Mouse (Mus musculus) megakaryocyte, embryonic 14.5 days (primary cell): ENCODE data around the gene Morn4. TPM values are rescaled to one million over a fixed set of nuclear protein-coding genes. Genes with fewer than 3 reads are reported as not detected.

Experiments used
- H3K27me3 ChIP-seq: replicated peaks from 2 replicates; pipeline ENCODE3; 2012; ENCODE audit warnings: inconsistent platforms
- H3K36me3 ChIP-seq: replicated peaks from 2 replicates; pipeline ENCODE3; 2012; ENCODE audit warnings: low read length, inconsistent platforms, mixed read lengths
- H3K4me1 ChIP-seq: 2 replicates; pipeline ENCODE4 v1.6.1; 2012; ENCODE audit warnings: inconsistent platforms
- H3K4me3 ChIP-seq: replicated peaks from 2 replicates; pipeline ENCODE3; 2012; ENCODE audit warnings: moderate library complexity, mild to moderate bottlenecking, inconsistent platforms
- H3K9me3 ChIP-seq: 2 replicates; pipeline ENCODE4 v1.6.1; 2012; ENCODE audit warnings: inconsistent platforms
- FLI1 ChIP-seq: IDR thresholded peaks from 2 replicates; pipeline ENCODE4 v1.6.1; 2012; ENCODE audit warnings: low read length, inconsistent platforms, mixed read lengths
- GATA1 ChIP-seq: IDR thresholded peaks from 3 replicates; pipeline ENCODE4 v1.6.1; 2012; ENCODE audit warnings: mixed read lengths, low read length, inconsistent platforms, borderline replicate concordance
- polyA plus RNA-seq: library from polyadenylated mRNA; stranded (reverse); fragments of >175 nt; gene quantifications from 2 replicates; pipeline ENCODE4 v1.2.3, GENCODE M21; 2012; ENCODE audit warnings: low replicate concordance; ENCODE audit not compliant: insufficient read depth

Morn4 gene
- polyA plus RNA-seq, 1 experiment, result 2.0 TPM

- Histone ChIP-seq H3K27me3 (peaks cover 33% of the 10 kb centered on the region), H3K4me1 (peaks cover 10% of the 10 kb centered on the region), H3K4me3 (no peak overlapping the region), H3K9me3 (no peaks in the 10 kb centered on the region), H3K36me3 (no peaks in the 10 kb centered on the region)
- TF ChIP-seq GATA1 (no peak), FLI1 (no peak)
Measured at GRCm38 (mm10) chr19:42050251-42050650, 35.9 kb downstream of the Morn4 start.

GRCm38 (mm10) chr19:42045269-42046102 is 40.7 kb downstream of the Morn4 start, which contains the start of gene Hoga1:
Hoga1 (plus strand) TSS chr19:42045610.
- no peak for TF ChIP-seq GATA1
- no peak for TF ChIP-seq FLI1

GRCm38 (mm10) chr19:42043988-42044387 is 42.2 kb downstream of the Morn4 start:
- Histone ChIP-seq H3K27me3 (peaks cover 60% of the 10 kb centered on the region), H3K9me3 (no peaks in the 10 kb centered on the region), H3K4me1 (peaks cover 12% of the 10 kb centered on the region), H3K36me3 (no peaks in the 10 kb centered on the region), H3K4me3 (no peak overlapping the region)
- TF ChIP-seq FLI1, result no peak
- TF ChIP-seq GATA1, result no peak

More at GRCm38 (mm10) chr19:42045269-42046102, 40.7 kb downstream of the Morn4 start, which contains the start of gene Hoga1:
- no peaks in the 10 kb centered on the region for H3K9me3 ChIP-seq
- no peaks in the 10 kb centered on the region for H3K36me3 ChIP-seq
- H3K27me3 ChIP-seq, result peaks cover 52% of the 10 kb centered on the region
- peaks cover 12% of the 10 kb centered on the region for H3K4me1 ChIP-seq
- peak within 1 kb of the TSS; percentile 72 for H3K4me3 ChIP-seq

- peaks cover 23% of the 10 kb centered on the region for H3K36me3 ChIP-seq
- H3K9me3 ChIP-seq, result no peaks in the 10 kb centered on the region
- peaks cover 25% of the 10 kb centered on the region for H3K4me1 ChIP-seq
- TF ChIP-seq FLI1, result no peak
- no peak for TF ChIP-seq GATA1
- no peak overlapping the region for H3K4me3 ChIP-seq
- peaks cover 35% of the 10 kb centered on the region for H3K27me3 ChIP-seq
Measured at GRCm38 (mm10) chr19:42038310-42038709, 47.8 kb downstream of the Morn4 start.

GRCm38 (mm10) chr19:42037167-42037702 is 48.9 kb downstream of the Morn4 start:
- no peak for TF ChIP-seq GATA1
- TF ChIP-seq FLI1, result no peak
- peaks cover 25% of the 10 kb centered on the region for H3K4me1 ChIP-seq
- H3K36me3 ChIP-seq, result peaks cover 33% of the 10 kb centered on the region
- H3K27me3 ChIP-seq, result peaks cover 32% of the 10 kb centered on the region
- no peaks in the 10 kb centered on the region for H3K9me3 ChIP-seq
- H3K4me3 ChIP-seq, result no peak overlapping the region

- H3K9me3 ChIP-seq, result no peaks in the 10 kb centered on the region
- H3K4me3 ChIP-seq, result no peak overlapping the region
- H3K4me1 ChIP-seq, result peaks cover 25% of the 10 kb centered on the region
- peaks cover 40% of the 10 kb centered on the region for H3K36me3 ChIP-seq
- peaks cover 24% of the 10 kb centered on the region for H3K27me3 ChIP-seq
- TF ChIP-seq FLI1 (no peak), GATA1 (no peak)
Measured at GRCm38 (mm10) chr19:42036357-42036756, 49.8 kb downstream of the Morn4 start.

GRCm38 (mm10) chr19:42035456-42036248 is 50.5 kb downstream of the Morn4 start, which contains the start of gene Ankrd2:
Ankrd2 (plus strand) TSS chr19:42036000.
- peaks cover 40% of the 10 kb centered on the region for H3K36me3 ChIP-seq
- H3K27me3 ChIP-seq, result peaks cover 21% of the 10 kb centered on the region
- H3K4me3 ChIP-seq, result no peak within 1 kb of the TSS
- H3K4me1 ChIP-seq, result peaks cover 30% of the 10 kb centered on the region
- TF ChIP-seq FLI1, result no peak
- H3K9me3 ChIP-seq, result no peaks in the 10 kb centered on the region

GRCm38 (mm10) chr19:42034881-42035455 is 51.2 kb downstream of the Morn4 start:
- Histone ChIP-seq H3K9me3 (no peaks in the 10 kb centered on the region), H3K4me1 (peaks cover 30% of the 10 kb centered on the region), H3K4me3 (no peak overlapping the region), H3K36me3 (peaks cover 40% of the 10 kb centered on the region), H3K27me3 (peaks cover 14% of the 10 kb centered on the region)
- no peak for TF ChIP-seq GATA1
- no peak for TF ChIP-seq FLI1

GRCm38 (mm10) chr19:42034146-42034775 is 51.9 kb downstream of the Morn4 start:
- Histone ChIP-seq H3K36me3 (peaks cover 40% of the 10 kb centered on the region), H3K27me3 (peaks cover 11% of the 10 kb centered on the region), H3K4me3 (no peak overlapping the region), H3K9me3 (no peaks in the 10 kb centered on the region), H3K4me1 (peaks cover 30% of the 10 kb centered on the region)
- TF ChIP-seq GATA1 (no peak), FLI1 (no peak)
